Mouse (Mus musculus) cerebellum, postnatal 14 days (tissue): ENCODE measurements around the gene Supt20.
"Not testable (repeated sequence)": the region's sequence is repeated elsewhere in the genome, so short reads cannot be mapped to it uniquely, and the experiment has no call there.

Source experiments
- DNase-seq, 2 experiments: peaks; one replicate each; pipeline ENCODE4 v3.0.0; 2021; ENCODE audit warnings: mixed read lengths in 2 of 2

Gene Supt20

DNA sequence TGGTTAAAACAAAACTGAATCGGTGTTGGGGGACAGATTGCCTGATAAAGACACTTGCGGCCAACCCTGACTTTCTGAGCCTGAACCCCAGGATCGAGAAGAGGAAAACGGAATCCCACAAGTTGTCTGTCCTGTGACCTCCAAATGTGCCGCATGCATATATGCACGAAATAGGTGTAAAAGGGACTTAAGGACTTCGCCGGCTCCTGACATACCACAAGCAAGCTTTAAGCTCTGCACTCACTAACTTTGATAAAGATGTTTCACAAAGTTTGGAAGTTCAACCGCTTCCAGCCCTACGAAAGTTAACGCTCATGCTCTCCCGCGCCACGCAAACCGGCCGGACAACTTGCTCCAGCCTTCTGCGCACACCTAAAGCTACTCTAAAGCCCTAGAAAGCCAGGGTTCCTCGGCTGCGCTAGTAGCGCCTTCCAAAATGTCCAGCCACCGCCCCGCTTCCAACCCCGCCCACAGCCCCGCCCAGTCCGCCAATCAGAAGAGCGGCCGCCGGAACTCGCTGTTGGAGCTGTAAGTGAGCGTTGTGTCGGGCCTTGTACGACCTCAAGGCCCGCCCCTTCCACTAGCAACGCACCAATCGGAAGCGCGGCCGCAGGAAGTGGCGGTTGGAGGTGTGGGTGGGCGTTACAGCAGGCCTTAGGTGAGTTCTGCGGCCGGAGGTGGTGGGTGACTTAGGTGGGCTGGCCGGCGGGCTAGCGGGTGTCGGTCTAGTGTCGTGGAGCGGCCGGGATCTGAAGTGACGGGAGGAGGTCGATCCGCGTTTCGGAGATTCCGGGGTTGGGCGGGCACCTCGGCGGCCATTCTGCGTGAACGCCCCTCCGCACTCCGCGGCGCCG is at the start of gene Supt20:
Gene Supt20 (plus strand): TSS at position 606 of the 854 bp plus-strand sequence.
- DNase-seq, result peak; percentile 94 to 95

DNA sequence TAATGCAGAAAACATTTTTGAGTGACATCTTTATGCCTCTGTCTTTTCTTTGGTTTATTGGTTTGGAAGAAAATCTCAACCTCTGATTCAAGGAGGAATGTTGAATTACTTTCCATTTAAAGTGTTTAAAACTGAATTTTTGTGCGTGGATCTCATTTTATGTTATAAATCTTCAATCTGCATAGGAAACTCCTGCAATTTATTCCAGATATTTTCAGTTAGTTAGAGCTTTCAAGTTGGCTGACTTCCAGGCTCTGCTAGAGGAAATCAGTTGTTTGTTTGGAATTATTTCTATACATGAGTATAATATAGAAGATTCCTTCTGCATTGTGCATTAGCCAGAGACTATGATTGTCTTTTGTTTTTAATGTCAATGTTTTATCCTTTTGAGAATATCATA is 49.8 kb upstream of the Supt20 start:
- no peak for DNase-seq

DNA sequence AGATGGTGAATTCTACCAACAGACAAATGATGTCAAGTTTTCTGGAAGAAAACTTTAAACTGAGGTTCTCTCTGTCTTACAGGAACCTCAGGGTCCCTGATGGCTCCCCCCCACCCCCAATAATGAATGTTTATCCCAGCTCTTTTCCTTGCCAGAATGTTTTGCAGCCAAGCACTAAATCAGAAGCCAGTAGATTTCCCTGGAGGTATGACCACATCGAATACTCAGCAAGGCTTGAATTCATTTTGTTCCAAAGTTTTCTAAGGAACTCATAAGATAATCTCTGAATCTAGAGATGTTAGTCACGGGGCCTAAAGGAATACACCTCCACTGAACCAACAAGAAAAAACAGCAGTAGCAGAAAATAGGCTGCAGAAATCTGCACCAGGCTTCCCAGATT is 45.0 kb upstream of the Supt20 start:
- no peak for DNase-seq

DNA sequence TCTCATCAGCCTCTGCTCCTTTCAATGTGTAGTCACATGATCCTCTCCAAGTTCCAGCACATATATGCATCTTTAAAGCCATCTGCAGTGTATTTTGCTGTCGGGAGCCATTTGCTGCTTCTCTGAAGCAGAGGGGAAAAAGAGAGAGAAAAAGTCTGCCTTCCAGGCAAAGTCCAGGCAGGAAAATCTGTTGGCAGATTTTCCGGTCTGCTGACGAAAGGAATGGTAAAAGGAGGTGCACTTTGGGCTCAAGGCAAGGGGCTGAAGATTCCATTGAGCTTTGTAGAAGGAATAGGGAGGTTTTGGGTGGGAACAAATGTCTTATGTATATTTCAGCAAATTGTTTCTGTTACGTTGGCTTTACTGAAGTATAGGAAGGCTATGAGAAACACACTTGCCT is 41.0 kb upstream of the Supt20 start:
- no peak for DNase-seq

DNA sequence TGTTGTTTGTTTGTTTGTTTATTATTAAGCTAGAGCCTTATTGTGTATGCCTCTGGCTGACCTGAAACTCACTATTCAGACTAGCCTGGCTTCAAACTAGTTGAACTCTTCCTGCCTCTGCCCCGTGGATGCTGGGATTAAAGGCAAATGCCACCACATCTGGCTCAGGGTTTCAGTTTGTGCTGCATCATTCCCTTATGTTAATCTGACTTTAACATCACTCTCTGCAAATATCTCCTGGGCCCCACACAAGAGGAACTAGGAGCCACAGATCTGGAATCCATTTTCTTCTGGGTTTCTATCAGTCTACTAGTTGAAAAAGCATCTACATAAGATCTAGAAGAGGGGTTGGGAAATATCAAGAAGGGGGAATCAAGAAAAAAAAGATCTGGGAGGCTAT is 38.4 kb upstream of the Supt20 start:
- no peak for DNase-seq

DNA sequence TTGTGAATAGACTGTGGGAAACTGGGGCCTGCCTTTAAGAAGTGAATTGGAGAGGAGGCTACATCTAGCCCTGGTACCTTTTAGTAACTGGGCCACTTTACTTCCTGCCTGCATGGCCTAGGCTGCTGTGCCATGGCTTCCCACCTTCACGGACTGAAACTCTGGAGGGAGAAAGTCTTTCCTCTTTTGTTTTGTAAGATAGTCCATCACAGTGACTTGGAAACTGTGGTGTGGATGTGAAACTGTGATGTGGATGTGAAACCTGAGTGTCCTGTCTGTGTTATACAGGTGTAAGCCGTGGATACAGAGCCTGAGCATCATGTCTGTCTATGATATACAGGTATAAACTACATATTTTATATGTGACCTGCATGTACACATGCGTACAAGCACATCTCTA is 35.5 kb upstream of the Supt20 start:
- DNase-seq, result no peak

DNA sequence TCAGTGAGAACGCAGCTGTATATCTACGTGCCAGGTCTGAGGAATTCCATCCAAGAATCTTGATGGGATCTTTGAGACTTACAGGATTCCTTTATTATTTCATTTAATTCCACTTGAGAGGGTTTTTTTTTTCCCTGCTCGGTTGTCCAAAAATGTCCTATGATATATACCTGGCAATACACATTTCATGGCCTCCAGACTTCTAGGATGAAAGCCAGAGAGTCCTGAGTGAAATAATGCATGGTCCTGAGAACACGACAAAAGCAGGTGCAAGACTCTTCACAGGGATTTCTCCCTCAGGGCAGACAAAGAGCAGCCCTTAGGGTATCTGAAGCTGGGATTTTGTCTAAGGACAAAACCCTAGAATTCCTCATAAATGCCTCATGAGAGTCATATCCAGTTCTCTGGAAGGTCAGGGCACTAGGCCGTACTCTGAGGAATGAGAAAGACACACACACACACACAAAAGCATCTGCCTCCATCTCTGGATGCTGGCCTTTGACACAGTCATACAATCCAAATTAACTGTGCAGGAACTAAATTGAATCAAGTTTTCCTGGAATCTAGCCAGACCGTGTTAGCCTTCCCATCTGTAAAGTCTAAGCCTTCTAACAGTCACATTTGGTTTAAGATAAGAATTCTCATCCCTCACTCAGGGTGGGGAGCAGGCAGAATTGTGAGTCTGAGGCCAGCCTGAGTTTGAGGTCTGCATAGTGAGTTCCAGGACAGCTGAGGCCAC is 34.5 kb upstream of the Supt20 start:
- no peak for DNase-seq

DNA sequence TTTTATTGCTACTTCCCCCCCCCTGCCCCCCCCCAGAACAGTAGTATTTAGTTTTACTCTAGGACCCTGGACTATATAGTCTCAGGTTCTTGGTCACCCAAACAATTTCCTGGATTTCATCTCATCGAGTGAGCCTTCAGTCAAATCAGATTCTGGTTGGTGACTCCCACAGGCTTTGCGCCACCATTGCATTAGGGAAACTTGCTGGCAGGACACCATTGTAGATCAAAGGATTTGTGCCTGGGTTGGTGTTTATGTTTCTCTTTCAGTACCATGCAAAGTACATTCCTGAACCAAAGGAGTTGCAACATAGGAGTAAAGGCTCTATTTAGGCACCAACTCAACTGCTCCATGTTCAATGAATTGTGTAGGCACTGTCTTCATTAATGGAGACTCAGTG is 32.9 kb upstream of the Supt20 start:
- DNase-seq, result no peak

DNA sequence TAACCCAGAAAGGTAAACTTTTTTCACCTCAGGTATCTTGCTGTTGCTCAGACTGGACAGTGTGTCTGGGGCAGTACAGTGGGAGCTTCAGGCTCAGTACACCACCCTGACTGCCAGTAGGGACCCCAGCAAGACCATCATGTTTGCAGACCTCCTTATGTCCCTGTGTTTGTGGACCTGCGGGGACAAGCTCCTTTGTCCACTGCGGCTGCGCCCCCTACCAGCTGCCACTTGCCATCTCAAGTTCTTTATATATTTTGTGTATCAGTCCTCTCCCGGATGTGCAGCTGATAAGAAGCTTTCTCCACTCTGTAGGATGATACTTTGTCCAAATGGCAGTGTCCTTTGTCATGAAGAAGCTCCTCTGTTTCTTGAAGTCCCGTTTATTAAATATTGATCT is 30.2 kb upstream of the Supt20 start:
- DNase-seq, result peak; percentile 2 to 13

DNA sequence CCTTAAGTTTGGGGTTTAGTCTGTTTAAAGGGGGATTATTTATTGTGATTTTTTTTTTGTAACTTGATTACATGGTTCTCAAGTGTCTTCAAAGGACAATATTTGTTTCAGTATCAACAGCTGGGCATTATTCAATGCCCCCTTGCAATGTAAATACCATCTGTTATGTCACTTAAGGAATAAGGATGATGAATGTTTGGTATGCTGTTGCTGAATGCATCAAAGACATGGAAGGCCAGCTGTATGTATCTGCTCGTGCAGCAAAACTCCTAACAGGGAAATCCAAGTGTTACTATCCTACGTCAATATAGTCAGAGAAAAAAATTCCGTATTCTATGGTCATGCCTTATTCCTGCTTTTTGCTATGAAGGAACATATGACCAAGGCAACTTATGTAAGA is 24.5 kb upstream of the Supt20 start:
- DNase-seq, result no peak

DNA sequence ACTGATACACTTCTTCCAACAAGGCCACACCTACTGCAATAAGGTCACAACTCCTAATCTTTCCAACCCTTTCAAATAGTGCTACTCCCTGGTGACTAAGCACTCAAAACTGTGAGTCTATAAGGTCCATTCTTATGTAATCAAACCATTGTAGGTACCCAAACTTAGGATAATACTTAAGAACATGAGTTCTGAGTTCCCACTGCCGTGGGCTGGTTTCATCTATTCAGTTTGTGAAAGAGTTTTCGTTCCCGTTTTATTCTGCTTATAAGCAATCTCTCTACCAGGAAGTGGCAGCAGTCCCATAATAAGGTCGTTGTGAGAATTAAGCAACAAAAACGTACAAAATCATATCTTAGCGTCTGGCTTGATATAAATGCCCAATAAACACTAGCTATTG is 23.9 kb upstream of the Supt20 start:
- DNase-seq, result no peak

DNA sequence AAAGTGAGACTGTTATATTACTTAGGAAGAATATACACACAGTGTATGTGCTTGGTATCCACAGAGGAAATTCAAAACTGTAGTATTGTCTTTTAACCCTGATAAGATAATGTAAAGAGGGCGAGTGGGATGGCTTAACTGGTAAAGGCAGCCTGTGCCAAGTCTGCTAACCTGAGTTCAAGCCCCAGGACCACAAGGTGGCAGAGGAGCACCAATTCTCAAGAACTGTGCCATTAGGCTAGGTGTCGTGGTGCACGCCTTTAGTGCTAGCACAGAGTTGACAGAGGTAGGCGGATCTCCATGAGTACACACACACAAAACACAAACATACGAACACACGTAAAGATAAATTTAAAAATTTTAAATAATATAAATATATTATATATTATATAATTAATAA is 23.0 kb upstream of the Supt20 start:
- no peak for DNase-seq

DNA sequence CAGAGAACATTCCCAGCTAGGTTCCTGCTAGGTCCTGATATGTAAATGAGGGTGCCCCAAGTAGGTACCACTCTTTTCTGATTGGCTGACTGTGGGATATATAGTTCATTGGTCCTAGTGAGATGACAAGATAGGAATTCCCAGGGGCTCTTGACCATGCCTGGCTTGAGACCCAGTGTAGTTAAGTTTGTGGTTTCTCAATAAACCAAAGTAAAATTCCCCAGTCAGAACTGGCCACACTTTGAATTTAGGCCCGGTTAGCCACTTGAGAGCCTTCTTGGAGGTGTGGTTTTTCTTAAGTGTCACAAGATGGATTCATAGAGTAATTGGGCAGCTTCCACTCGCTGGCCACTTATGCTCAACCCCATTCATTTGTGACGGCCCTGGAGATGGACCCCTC is 20.5 kb upstream of the Supt20 start:
- no peak for DNase-seq

DNA sequence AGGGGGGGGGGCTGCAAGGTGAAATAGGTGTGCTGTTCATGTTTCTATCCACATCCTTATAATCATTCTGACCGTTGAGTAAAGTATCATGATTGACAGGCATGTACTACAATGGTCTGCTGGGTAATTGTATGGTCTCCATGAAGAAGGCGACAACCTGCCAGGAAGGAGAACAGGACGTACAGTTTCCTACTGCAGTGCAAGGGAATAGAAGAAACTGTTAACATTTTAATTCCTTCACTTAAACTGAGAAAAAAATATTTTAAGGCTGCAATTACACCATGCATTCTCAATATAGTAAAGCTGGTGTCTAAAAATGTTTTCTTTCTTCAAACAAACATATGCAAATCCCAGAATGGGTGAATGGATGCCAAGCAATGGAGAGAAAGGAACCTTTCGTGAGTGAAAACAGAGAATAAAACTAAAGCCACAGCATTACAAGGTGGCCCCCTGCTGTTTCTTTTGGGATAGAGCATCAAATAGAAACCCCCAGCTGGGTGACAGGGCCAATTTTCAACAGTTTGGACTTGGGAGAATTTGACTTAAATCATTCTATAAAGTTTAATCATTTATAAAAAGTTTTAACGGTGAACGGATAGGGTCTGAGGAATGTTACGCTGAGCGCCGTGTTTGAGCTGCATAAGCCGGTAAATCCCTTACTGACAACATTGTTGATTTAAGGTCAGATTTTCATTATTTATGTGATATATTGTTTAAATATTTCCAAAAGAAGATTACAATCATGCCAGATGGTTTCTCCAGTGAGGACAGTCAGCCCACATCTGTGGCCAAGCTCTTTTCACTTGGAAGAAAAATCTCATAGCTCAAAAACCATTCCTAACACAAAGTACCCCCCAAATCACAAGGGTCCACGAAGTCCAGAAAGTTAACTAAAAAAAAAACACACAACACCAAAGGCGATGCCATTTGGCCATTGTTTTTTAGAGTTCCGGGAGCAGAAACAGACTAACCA is 19.8 kb upstream of the Supt20 start:
- DNase-seq, result peak in 1 of 2 experiments; percentile 25

DNA sequence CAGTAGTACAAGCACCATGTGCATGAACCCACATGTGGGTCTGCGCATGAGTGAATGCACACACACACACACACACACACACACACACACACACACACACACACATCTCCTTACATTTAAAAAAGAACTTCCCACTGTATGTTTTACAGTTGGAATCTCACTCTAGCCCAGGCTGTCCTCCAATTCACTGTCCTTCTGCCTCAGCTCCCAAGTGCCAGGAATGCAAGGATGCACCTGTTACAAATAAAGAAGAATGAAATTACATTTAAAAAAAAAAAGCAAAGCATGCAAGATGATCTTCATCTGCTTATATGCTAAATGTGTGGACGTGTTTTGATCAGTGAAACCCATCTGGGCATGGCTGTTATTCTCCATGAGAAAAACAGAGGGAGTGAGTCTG is 15.8 kb upstream of the Supt20 start:
- no peak for DNase-seq

DNA sequence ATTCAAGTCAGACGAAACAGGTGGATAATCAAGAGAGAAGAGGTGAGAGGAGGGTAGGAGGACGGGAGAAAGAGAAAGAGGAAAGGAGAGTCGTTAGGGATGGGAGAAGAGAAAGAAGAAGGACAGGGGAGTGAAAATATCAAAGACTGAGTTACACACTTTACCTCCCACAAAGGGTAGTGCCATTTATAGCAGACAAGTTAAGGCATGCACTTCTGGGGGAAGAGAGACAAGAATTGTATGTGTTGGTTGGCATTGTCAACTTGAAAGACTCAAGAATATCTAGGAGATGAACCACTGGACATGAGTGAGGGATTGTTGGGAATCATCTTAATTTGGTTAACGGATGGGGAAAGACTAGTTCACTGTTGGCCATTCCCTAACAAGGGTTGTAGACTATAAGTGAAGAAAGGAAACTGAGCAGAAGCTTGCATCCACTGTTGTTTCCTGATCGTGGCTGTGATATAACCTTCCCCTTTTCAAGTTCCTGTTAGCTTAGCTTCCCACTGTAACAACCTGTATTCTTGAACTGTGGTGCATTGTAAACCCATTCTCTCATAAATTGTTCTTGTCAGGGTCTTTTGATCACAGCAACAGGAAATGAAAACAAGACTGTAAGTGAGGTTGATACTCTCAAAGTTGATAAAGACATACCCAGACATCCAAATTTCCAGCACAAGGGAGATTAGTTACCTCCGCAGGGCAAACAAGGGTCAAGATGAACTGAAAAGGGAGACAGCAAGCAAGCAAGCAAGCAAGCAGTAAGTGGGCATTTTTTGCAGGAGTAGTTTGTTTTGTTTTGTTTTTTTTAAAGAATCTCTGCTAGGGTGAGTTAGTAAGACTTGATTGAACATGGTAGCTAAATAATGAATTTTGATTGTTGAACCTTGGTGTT is 11.1 kb upstream of the Supt20 start:
- DNase-seq, result no peak

DNA sequence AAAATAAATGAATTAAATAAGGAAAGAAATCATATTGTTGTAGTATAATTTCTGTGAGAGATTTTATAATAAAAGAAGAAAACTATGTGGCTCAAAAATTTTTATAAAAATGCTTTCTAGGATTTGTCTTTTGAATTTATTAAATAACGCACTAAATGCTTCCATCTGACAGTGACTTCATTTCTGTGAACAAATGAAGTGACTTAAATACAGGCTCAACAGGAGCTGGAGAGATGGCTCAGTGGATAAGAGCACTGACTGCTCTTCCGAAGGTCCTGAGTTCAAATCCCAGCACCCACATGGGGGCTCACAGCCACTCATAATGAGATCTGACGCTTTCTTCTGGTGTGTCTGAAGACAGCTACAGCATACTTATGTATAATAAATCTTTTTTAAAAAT is 7.4 kb upstream of the Supt20 start:
- no peak for DNase-seq

DNA sequence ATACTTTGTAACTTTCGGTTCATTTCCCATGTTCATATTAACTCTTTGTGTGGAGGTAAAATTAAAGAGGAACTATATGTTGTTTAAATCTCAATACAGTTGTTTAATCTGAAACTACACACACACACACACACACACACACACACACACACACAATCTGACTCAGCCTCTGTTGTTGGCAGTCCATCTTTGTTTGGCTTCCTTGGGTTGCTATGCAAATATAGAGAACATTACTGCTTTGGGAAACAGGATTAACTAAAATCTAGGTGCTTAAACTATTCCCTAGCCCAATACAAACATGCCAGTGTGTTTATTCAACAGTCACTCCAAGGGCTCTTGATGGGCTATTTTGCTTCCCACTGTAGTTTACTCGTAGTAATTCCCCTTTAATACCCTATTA is 5.4 kb upstream of the Supt20 start:
- DNase-seq, result no peak

DNA sequence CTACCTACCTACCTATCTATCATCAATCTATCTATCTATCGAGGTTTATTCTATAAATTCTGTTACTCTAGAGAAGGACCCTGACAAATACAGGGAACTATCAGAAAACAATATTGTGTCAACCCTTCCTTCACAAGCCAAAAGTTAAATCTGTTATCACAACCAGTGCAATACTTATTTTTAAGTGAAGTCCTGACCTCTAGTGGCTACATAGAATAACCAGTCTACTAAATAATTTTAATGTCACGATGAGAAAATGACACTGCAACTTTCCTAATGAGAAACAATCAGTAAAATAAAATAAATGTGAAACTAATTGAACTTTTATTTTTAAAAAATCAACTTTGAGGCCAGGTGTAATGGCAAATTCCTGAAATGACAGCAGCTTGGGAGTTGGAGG is 3.5 kb upstream of the Supt20 start:
- DNase-seq, result peak in 1 of 2 experiments; percentile 6

DNA sequence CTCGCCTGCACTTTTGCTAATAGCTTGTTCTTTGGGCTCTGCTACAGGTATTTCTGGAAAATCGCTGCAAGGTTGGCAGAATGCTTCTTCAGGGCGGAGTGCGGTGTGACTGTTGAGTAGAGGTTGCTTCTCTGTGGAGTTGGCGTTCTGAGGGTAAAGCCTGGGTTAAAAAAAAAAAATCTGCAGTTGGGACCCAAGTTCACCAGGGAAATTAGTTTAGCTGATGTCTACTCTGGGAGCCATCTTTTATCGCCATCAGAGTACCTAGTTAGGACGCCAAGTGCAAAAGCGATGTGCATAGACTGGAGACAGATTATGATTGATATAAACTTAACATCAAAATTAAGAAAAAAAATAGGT is 429 bp downstream of the Supt20 start:
- DNase-seq, result no peak

DNA sequence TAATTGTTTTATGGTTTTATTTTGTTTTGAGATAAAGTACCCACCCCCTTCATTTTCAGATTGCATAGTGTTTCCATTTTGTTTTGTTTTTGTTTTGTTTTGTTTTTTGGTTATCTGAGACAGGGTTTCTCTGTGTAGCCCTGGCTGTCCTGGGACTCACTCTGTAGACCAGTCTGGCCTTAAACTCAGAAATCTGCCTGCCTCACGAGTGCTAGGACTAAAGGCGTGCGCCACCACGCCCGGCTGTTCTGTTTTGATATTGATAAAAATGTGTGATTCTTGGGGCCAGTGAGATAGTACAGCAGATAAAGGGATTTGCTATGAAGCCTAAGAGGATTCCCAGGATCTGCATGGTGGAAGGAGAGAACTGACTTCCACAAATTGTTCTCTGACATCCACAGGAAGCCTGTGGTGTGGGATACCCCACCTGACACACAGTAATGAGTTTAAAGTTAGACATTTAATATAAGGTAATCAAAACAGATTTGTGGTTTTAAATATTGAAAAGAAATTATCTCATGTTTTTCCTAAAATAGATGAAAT is 7.2 kb downstream of the Supt20 start:
- DNase-seq, result no peak

DNA sequence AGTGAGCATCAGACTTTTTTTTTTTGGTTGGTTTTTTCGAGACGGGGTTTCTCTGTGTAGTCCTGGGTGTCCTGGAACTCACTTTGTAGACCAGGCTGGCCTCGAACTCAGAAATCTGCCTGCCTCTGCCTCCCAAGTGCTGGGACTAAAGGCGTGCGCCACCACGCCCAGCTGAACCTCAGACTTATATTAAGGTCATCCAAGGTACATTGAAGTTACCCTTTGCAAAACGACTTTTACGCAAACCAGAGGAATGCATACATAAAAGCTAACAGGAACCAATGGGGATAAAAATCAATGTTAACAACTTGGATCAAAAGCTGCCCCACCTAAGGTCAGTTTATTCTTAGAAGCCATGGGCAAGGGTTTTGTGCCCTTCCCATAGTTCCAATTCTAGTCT is 11.5 kb downstream of the Supt20 start:
- DNase-seq, result not testable (repeated sequence)
